Mouse (Mus musculus): ENCODE data around the gene Zfp52. TPM values are rescaled to one million over a fixed set of nuclear protein-coding genes. Genes with fewer than 3 reads are reported as not detected.

Zfp52 gene
- total and polyA plus RNA-seq, 2 experiments from 2014 or later: 1.9 to 4.1 TPM

DNA sequence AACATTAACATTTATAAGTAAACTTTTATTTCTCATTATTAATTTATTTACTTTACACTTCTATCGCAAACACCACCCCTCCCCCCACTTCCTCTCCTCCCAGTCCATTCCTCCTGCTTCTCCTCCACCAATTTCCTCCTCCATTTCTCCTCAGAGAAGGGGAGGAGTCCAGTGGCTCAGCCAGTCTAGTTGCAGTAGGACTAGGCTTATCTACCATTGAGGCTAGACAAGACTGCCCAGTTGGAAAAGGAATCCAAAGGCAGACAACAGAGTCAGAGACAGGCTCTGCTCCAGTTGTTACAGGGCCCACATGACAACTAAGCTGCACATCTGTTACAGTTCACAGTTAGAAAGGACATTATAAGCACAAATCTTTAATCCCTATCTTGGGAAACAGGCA is 32.4 kb downstream of the Zfp52 start:
- Histone ChIP-seq H3K9ac (replicated peaks; ENCODE audit: low read length, poor library complexity, severe bottlenecking) (peak overlapping the region; percentile 56), H3K4me1 (ENCODE audit: insufficient read depth, low read length) (0 out of 2 replicates have a peak, but pooled peaks cover 3% of the 10 kb centered on the region), H3K27ac (ENCODE audit: low read depth, low read length) (no peak overlapping the region), H3K4me2 (ENCODE audit: low read depth, low read length, poor library complexity, severe bottlenecking) (peak overlapping the region; percentile 56), H3K36me3 (ENCODE audit: insufficient read depth, low read length) (no peaks in the 10 kb centered on the region), H3K4me3 (ENCODE audit: low read depth, low read length) (peak overlapping the region; percentile 63), H3K9me3 (ENCODE audit: low read length) (no peaks in the 10 kb centered on the region), H3K27me3 (ENCODE audit: insufficient read depth, low read length) (no peaks in the 10 kb centered on the region)
- 47% methylated on average over 1 of the region's 1 CpGs for WGBS
- no peak for ATAC-seq (ENCODE audit: low FRiP score)
- no peak for TF ChIP-seq CTCF (IDR thresholded peaks at IDR 0.05)
- peak; percentile 21 for DNase-seq (ENCODE audit: low spot score)

DNA sequence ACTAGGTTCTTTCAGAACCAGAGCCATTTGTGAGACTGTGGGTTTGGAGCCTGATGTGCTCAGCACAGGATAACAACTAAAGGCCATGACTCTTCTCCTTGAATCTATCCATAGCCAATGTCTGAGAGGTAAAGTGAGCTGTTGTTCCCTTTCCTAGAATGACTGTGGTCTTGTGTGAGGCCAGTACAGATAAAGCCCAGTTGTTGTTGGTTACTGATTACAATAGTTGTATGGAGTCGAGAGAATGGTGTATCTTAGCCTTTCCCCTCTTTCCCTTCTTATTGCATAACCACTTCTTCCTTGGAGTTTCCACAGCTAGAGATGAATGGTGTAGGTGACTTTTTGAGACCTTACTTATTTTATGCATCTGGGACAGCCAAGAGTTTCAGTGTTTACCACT is 43.7 kb downstream of the Zfp52 start:
- no peak overlapping the region for H3K4me2 ChIP-seq (ENCODE audit: low read depth, low read length, poor library complexity, severe bottlenecking)
- DNase-seq (ENCODE audit: low spot score) (no peak), ATAC-seq (ENCODE audit: low FRiP score) (no peak)
- 88% methylated on average over 1 of the region's 1 CpGs for WGBS
- H3K4me3 ChIP-seq (ENCODE audit: low read depth, low read length): no peak overlapping the region
- no peaks in the 10 kb centered on the region for H3K27me3 ChIP-seq (ENCODE audit: insufficient read depth, low read length)
- TF ChIP-seq CTCF (IDR thresholded peaks at IDR 0.05): no peak
- H3K27ac ChIP-seq (ENCODE audit: low read depth, low read length): no peak overlapping the region
- no peak overlapping the region for H3K9ac ChIP-seq (replicated peaks; ENCODE audit: low read length, poor library complexity, severe bottlenecking)
- H3K36me3 ChIP-seq (ENCODE audit: insufficient read depth, low read length): peaks cover 18% of the 10 kb centered on the region; the same call in 1 of the 2 replicates
- H3K4me1 ChIP-seq (ENCODE audit: insufficient read depth, low read length): no peaks in the 10 kb centered on the region
- H3K9me3 ChIP-seq (ENCODE audit: low read length): no peaks in the 10 kb centered on the region

DNA sequence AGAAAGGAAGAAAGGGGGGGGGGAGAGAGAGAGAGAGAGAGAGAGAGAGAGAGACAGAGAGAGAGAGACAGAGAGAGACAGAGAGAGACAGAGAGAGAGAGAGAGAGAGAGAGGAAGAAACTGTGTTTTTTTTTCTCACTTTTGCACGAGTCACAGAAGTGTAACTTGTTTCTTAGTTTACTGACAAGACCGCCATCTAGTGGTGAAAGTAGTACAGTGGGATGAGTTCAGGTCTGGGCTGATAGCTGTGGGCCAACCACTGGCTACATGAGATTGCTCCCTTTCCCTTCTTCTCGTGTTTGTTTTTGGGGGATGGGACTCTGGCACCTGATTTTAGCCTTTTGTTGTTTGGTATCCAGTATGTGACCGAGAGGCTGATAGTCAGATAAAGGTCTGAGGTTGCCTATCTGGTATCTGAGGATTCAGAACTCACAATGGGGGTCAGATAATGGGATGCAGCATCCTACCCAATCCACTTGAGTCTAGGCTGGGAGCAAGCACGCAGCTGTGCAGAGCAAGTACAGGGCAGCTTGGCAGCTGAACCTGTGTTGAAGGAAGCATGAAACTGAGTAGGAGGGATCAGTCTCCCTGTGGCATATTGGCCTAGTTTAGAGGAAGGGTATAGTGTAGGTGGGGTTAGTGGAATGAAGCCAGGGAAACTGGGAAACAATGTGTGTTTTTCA is 44.3 kb downstream of the Zfp52 start:
- ATAC-seq (ENCODE audit: low FRiP score): no peak
- WGBS: 33% methylated on average over 5 of the region's 5 CpGs
- peaks cover 15% of the 10 kb centered on the region; the same call in 1 of the 2 replicates for H3K36me3 ChIP-seq (ENCODE audit: insufficient read depth, low read length)

DNA sequence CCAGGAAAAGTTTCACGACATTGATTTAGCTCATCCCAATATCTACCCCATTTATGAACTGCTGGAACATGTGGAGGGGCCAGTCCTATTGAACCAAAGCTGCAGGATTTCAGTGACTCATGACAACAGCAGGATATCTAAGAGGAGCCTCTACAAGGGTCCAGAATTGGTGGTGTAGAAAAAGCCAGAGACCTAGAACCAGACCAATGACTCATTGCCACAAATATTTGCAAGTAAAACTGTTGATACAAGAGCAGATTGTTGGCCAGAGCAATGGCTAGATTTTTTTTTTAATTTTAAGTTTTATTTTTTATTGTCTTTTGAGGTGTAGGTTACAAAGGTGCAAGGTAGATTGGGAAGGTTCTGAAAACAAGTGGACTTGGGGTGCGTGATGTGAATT is 50.2 kb downstream of the Zfp52 start:
- Histone ChIP-seq H3K9ac (replicated peaks; ENCODE audit: low read length, poor library complexity, severe bottlenecking) (no peak overlapping the region), H3K27me3 (ENCODE audit: insufficient read depth, low read length) (no peaks in the 10 kb centered on the region), H3K36me3 (ENCODE audit: insufficient read depth, low read length) (peaks cover 39% of the 10 kb centered on the region), H3K27ac (ENCODE audit: low read depth, low read length) (no peak overlapping the region), H3K4me2 (ENCODE audit: low read depth, low read length, poor library complexity, severe bottlenecking) (no peak overlapping the region), H3K9me3 (ENCODE audit: low read length) (no peaks in the 10 kb centered on the region), H3K4me3 (ENCODE audit: low read depth, low read length) (no peak overlapping the region), H3K4me1 (ENCODE audit: insufficient read depth, low read length) (no peaks in the 10 kb centered on the region)
- DNase-seq (ENCODE audit: low spot score) (no peak), ATAC-seq (ENCODE audit: low FRiP score) (no peak)
- WGBS: 99% methylated on average over 2 of the region's 2 CpGs
- no peak for TF ChIP-seq CTCF (IDR thresholded peaks at IDR 0.05)

More for the DNA sequence above, 44.3 kb downstream of the Zfp52 start:
- H3K9ac ChIP-seq (replicated peaks; ENCODE audit: low read length, poor library complexity, severe bottlenecking): no peak overlapping the region
- H3K4me2 ChIP-seq (ENCODE audit: low read depth, low read length, poor library complexity, severe bottlenecking): no peak overlapping the region
- no peaks in the 10 kb centered on the region for H3K4me1 ChIP-seq (ENCODE audit: insufficient read depth, low read length)
- H3K27me3 ChIP-seq (ENCODE audit: insufficient read depth, low read length): no peaks in the 10 kb centered on the region
- no peaks in the 10 kb centered on the region for H3K9me3 ChIP-seq (ENCODE audit: low read length)
- H3K27ac ChIP-seq (ENCODE audit: low read depth, low read length): no peak overlapping the region
- TF ChIP-seq CTCF (IDR thresholded peaks at IDR 0.05): peak; percentile 73
- peak; percentile 73 for DNase-seq (ENCODE audit: low spot score)
- no peak overlapping the region for H3K4me3 ChIP-seq (ENCODE audit: low read depth, low read length)

Other genes with a start within 250 kb of the Zfp52 start
- not detected in 2 replicates for gene Vmn1r237, start 223.7 kb upstream of the Zfp52 start, total RNA-seq (2014; rRNA removed)
- gene Vmn1r237, start 223.7 kb upstream of the Zfp52 start, polyA plus RNA-seq (2015; fragmentation: Nextera tagmentation; extraction: Ambion mirVana): not detected in 2 replicates
- gene Zfp677, start 151.8 kb upstream of the Zfp52 start, total RNA-seq (2014; rRNA removed): 2.1 and 5.7 TPM in 2 replicates
- gene Zfp677, start 151.8 kb upstream of the Zfp52 start, polyA plus RNA-seq (2015; fragmentation: Nextera tagmentation; extraction: Ambion mirVana): 2.1 and 2.3 TPM in 2 replicates
- 3.7 and 5.4 TPM in 2 replicates for gene Zfp54, start 112.3 kb upstream of the Zfp52 start, total RNA-seq (2014; rRNA removed)
- gene Zfp54, start 112.3 kb upstream of the Zfp52 start, polyA plus RNA-seq (2015; fragmentation: Nextera tagmentation; extraction: Ambion mirVana): 2.3 and 2.8 TPM in 2 replicates
- 5.5 and 6.4 TPM in 2 replicates for gene Zfp51, start 85.2 kb upstream of the Zfp52 start, total RNA-seq (2014; rRNA removed)
- 5.9 and 6.9 TPM in 2 replicates for gene Zfp51, start 85.2 kb upstream of the Zfp52 start, polyA plus RNA-seq (2015; fragmentation: Nextera tagmentation; extraction: Ambion mirVana)
- 1.5 and 5.4 TPM in 2 replicates for gene Zfp53, start 46.5 kb upstream of the Zfp52 start, total RNA-seq (2014; rRNA removed)
- gene Zfp53, start 46.5 kb upstream of the Zfp52 start, polyA plus RNA-seq (2015; fragmentation: Nextera tagmentation; extraction: Ambion mirVana): 8.9 and 10.5 TPM in 2 replicates
- gene Zfp948, start 31.5 kb downstream of the Zfp52 start, total RNA-seq (2014; rRNA removed): 11.5 and 13.5 TPM in 2 replicates
- 15.7 and 18.5 TPM in 2 replicates for gene Zfp948, start 31.5 kb downstream of the Zfp52 start, polyA plus RNA-seq (2015; fragmentation: Nextera tagmentation; extraction: Ambion mirVana)
- gene Zfp983, start 115.1 kb downstream of the Zfp52 start, total RNA-seq (2014; rRNA removed): 5.4 and 8.0 TPM in 2 replicates
- 5.6 and 7.4 TPM in 2 replicates for gene Zfp983, start 115.1 kb downstream of the Zfp52 start, polyA plus RNA-seq (2015; fragmentation: Nextera tagmentation; extraction: Ambion mirVana)
- not detected in 2 replicates for gene Gm10226, start 156.3 kb downstream of the Zfp52 start, total RNA-seq (2014; rRNA removed)
- gene Gm10226, start 156.3 kb downstream of the Zfp52 start, polyA plus RNA-seq (2015; fragmentation: Nextera tagmentation; extraction: Ambion mirVana): 7.2 and 7.7 TPM in 2 replicates
- gene Zfp760, start 172.2 kb downstream of the Zfp52 start, total RNA-seq (2014; rRNA removed): 6.0 and 6.8 TPM in 2 replicates
- gene Zfp760, start 172.2 kb downstream of the Zfp52 start, polyA plus RNA-seq (2015; fragmentation: Nextera tagmentation; extraction: Ambion mirVana): 3.9 and 4.1 TPM in 2 replicates
- 11.7 and 15.3 TPM in 2 replicates for gene Zfp229, start 195.3 kb downstream of the Zfp52 start, total RNA-seq (2014; rRNA removed)
- gene Zfp229, start 195.3 kb downstream of the Zfp52 start, polyA plus RNA-seq (2015; fragmentation: Nextera tagmentation; extraction: Ambion mirVana): 6.3 and 7.5 TPM in 2 replicates